Mouse (Mus musculus) ES-E14 (cell line): ENCODE results near the gene Slain2.

Experiments
- CHD2 ChIP-seq: IDR thresholded peaks from 2 replicates; pipeline ENCODE4 v1.6.1; 2014; ENCODE audit warnings: mild to moderate bottlenecking, low read depth, low read length, inconsistent platforms
- HCFC1 ChIP-seq: IDR thresholded peaks from 2 replicates; pipeline ENCODE4 v1.6.1; 2012; ENCODE audit warnings: low read length, inconsistent platforms, borderline replicate concordance; ENCODE audit not compliant: insufficient read depth
- MAFK ChIP-seq: IDR thresholded peaks from 2 replicates; pipeline ENCODE4 v1.6.1; 2014; ENCODE audit warnings: mild to moderate bottlenecking, low read depth, low read length, inconsistent platforms; ENCODE audit not compliant: insufficient read depth
- ZC3H11A ChIP-seq: IDR thresholded peaks from 2 replicates; pipeline ENCODE4 v1.6.1; 2012; ENCODE audit warnings: low read depth, mild to moderate bottlenecking, inconsistent platforms, low read length, borderline replicate concordance
- ZNF384 ChIP-seq: IDR thresholded peaks from 2 replicates; pipeline ENCODE4 v1.6.1; 2012; ENCODE audit warnings: low read depth, low read length, inconsistent platforms

GRCm38 (mm10) chr5:72974602-72975001 is 60.5 kb downstream of the Slain2 start, which contains the start of gene Gm10135:
- TF ChIP-seq HCFC1 (no peak), ZNF384 (no peak), ZC3H11A (no peak), CHD2 (no peak), MAFK (no peak)
